Mouse (Mus musculus): ENCODE measurements around the gene Hspa1b.
"Not testable (repeated sequence)": the region's sequence is repeated elsewhere in the genome, so short reads cannot be mapped to it uniquely, and the experiment has no call there.

Hspa1b gene

DNA sequence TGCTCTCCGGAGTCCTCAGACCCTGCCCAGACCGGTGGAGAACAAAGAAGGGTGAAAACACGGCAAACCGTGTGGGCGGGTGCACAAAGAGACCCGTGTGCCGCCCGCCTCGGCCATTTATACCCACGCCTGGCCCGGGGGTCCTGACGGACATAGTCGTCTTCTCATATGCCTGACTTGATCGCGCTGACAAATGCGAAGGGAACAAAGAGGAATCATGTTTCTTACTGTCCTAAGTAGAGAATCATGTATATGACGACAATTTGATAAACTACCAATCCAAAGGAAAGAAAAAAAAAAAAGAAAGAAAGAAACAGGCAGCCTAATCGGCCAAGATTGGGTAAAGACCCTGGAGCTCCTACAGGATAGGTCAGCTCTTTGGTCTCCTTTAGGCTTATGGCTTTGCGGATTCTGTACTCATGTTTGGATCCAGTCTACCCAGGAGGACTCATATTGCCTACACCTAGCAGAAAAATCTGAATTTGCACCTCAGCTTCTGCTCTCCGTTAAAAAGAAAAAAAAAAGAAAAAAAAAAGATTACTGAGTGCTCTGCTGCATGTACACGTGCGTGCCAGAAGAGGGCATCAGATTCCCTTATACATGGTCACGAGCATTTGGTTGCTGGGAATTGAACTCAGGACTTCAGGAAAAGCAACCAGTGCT, 6.5 kb downstream of the Hspa1b start:
- peak; percentile 79 for DNase-seq

DNA sequence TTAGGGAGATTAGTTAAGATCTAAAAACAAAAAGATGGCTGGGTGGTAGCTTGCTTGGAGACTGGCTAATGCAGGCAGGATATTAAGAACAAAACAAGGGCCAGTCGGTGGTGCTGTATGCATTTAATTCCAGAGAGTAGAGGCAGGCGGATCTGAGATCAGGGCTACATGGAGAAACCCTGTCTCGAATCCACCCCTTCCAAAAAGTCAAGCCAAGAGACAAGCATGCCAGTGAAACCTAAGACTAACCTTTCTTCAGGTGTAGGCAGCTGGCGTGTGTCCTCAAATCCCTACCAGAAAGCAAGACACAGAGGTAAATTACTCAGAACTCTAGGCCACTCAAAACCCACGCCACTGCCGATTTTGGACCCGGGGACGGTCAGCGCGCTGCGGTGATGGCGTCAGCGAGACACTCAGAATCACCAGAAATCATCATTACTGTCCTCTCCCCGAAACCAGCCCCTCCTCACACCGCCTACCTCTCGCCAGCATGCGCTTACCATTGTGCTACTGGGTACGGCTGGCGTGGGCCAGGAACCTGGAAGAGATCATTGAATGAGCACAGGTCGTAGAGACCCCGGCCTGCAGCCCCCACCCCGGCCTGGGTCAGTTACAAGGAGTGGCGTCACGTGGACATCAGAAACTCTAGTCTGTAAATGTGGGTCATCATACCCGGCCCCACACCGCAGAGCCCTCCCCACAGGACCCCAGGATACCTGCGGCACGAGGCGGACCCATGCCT, 7.2 kb downstream of the Hspa1b start:
- DNase-seq: peak; percentile 80

- DNase-seq: no peak
Observed at GRCm38 (mm10) chr17:34950514-34951455, 8.3 kb downstream of the Hspa1b start.

GRCm38 (mm10) chr17:34949553-34949969, 9.5 kb downstream of the Hspa1b start:
- DNase-seq: no peak

GRCm38 (mm10) chr17:34948721-34949552, 10.1 kb downstream of the Hspa1b start:
- DNase-seq: not testable (repeated sequence)

DNA sequence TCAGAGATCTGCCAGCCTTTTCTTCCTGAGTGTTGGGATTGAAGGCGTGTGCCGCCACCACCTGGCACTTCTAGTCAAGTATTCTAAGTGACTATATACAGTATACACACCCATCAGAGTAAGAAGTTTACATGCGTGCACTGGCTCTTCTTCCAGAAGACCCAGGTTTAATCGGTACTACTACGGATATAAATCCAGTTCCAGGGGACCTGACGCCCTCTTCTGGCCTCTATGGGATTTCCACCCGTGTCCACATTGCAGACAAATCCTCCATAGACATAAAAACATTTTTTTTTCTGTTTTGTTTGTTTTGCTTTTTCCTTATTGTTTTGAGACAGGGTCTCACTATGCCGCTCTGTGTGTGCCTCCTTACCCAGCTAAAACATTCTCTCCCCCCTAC, 11.4 kb downstream of the Hspa1b start:
- DNase-seq: no peak

DNA sequence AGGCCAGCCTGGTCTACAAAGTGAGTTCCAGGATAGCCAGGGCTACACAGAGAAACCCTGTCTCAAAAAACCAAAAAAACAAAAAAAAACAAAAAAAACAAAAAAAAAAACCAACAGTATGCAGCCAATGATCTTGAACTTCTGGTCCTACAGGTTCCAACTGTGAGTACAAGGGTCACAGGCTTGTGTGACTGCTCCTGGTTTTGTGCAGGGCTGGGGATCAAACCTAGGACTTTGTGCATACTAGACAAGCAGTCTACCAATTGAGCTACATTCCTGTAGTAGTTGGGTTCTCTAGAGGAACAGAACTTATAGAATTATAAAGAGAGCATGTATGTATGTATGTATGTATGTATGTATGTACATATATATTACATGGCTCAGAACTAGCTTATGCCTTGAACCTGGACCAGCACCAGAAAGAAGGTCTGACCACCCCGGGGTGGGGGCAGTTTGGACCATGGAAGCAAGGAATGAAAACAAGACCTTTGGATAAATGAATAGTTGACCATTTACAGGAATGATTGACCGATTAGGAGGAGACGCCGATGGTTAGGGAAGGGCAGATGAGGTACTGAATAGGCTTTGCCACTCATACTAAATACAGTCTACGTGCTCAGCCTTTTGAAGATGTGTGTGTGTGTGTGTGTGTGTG, 12.4 kb downstream of the Hspa1b start:
- no peak for DNase-seq

DNA sequence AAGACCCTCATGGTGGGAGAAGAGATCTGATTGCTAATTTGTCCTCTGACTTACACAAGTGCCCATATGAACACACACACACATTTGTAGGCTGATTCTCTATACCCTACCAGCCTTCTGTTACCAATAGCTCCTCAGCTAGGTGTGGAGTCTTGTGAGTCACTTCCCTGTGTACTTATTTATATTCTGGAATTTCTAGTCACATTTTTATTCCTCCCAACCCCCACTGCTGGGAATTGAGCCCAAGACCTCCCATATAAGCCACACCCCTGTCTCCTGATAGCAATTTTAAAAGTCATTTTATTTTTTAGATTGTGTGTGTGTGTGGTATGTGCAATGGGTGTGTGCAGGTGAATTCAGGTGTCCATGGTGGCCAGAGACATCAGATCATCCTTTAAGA, 14.7 kb downstream of the Hspa1b start:
- no peak for DNase-seq

- no peak for DNase-seq
Observed at GRCm38 (mm10) chr17:34943128-34943815, 15.8 kb downstream of the Hspa1b start.

- no peak for DNase-seq
Observed at GRCm38 (mm10) chr17:34941344-34942041, 17.5 kb downstream of the Hspa1b start.

- DNase-seq: no peak
Observed at GRCm38 (mm10) chr17:34937960-34938505, 21.0 kb downstream of the Hspa1b start.

- DNase-seq: no peak
Observed at GRCm38 (mm10) chr17:34934830-34935229, 24.2 kb downstream of the Hspa1b start.

DNA sequence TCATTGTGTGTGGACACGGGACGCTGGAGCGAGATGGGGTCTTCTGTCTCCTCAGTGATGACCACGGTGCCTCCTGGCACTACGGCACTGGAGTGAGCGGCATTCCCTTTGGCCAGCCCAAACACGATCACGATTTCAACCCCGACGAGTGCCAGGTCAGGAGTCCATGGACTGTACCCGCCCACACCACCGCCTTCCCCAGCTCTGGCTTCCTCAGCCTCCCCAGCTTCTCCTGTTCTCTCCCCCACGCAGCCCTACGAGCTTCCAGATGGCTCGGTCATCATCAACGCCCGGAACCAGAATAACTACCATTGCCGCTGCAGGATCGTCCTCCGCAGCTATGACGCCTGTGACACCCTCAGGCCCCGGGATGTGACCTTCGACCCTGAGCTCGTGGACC, 25.0 kb downstream of the Hspa1b start:
- DNase-seq: no peak

DNA sequence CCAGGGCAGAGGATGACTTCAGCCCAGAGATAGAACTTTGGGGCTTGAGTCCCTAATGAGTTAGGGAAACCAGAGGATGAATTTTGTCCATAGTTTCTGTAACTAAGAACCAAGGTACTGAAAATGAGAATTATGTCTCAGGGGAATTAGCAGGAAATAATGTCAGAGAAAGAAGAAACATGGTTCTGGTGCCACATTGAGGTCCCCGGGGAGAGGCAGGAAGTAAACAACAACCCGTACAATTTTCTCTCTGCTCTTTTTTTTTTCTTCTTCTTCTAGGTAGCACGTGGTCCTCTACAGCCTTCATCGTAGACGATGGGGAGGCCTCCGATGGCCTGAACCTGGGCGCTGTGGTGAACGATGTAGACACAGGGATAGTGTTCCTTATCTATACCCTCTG, 26.8 kb downstream of the Hspa1b start:
- DNase-seq: no peak

DNA sequence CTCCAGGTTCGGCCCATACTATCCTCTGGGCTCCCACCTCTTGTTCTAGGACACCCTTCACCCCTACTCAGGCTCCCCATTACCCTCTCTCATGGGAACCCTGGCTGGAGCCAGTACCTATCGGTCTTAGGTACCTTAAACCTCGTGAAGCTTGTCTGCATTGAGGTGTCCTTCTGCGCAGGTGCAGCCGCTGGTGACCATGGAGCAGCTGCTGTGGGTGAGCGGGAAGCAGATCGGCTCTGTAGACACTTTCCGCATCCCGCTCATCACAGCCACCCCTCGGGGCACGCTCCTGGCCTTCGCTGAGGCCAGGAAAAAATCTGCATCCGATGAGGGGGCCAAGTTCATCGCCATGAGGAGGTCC, 27.3 kb downstream of the Hspa1b start:
- peak; percentile 61 for DNase-seq

DNA sequence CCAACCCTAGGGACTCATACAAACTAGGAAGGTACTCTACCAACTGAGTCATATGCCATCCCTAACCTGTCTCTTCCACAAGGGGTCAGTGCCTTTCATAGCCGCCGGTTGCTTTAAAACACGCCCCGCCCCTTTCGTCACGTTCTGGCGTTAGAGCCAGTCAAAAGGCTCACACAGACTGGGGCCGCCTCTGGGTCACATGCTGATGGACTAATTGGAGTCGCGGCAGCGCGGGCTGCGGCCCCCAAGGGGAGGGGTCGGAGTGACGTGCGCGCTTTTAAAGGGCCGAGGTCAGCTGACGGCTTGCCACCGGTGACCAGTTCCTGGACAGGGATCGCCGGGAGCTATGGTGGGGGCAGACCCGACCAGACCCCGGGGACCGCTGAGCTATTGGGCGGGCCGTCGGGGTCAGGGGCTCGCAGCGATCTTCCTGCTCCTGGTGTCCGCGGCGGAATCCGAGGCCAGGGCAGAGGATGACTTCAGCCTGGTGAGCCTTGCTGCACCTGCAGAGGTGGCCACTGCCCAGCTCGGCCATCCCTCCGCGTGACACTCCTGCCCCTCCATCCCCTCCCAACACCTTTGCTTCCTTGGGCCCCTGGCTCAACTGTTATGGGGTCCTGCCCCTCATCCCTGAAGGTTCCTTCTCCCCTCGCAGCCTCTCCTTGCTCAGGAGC, 27.8 kb downstream of the Hspa1b start, which contains the start of gene Neu1:
TSS of gene Neu1 (plus strand) at position 193 of the 674 bp plus-strand sequence.
- DNase-seq: peak; percentile 99

GRCm38 (mm10) chr17:34928841-34929240, 30.2 kb downstream of the Hspa1b start:
- no peak for DNase-seq

DNA sequence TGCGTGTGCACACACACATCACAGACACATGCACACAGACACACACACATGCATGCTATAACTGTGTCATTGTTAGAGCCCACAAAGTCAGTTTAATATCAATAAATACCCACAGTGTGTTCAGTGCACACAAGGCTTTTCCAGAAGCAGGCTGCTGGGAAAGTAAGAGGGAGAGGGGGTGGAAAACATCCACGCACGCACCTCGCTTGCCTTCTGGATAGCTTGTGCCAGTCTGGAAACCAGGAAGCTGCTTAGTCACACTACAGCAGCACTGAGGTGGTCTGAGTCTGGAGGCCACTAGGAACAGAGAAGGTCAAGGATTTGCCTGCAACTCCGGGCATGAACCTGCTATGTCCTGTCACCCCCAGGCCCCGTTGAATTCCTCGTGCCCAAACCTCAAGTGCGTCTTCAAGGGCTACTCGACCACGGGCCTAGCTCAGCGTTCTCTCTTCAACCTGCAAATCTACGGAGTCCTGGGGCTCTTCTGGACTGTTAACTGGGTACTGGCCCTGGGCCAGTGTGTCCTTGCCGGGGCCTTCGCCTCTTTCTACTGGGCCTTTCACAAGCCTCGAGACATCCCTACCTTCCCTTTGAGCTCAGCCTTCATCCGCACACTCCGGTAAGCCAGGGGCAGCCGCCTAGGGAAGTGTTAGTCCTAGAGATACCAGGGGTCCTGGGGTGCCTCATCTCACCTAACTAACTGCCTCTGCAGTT, 31.6 kb downstream of the Hspa1b start:
- no peak for DNase-seq

DNA sequence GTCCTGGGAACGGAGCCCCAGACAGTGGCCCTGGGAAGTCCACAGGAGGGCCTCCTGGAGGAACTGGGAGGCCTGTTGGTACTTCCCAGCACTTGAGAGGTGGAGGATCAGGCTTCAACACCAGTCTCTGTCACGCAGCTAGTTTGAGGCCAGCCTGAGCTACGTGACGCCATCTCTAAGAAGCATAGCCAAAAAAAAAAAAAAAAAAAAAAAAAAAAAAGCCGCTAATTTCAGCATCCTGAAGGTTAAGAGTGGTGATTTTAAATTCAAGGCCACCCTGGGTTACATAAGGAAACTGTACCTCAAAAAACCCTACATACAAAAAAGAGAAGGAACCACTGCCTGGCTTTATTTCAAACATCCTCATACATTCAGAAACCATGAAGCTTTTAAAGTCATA, 34.8 kb downstream of the Hspa1b start:
- no peak for DNase-seq

All from cerebellum, adult 9-10 months (tissue).